Mouse (Mus musculus) lung, adult 2 months (tissue): ENCODE measurements around the gene Rgs11.

Source experiments
- CTCF ChIP-seq: fragments of 200-500 bp; IDR thresholded peaks from 2 replicates; pipeline ENCODE4 v1.5.1; 2011; ENCODE audit warnings: mild to moderate bottlenecking, low read length, control low read depth; ENCODE audit not compliant: insufficient read depth
- POLR2A ChIP-seq: fragments of 200-500 bp; IDR thresholded peaks from 2 replicates; pipeline ENCODE4 v1.6.1; 2011; ENCODE audit warnings: low read depth, mild to moderate bottlenecking, control low read depth, low read length, borderline replicate concordance; ENCODE audit errors: extremely low read depth

DNA sequence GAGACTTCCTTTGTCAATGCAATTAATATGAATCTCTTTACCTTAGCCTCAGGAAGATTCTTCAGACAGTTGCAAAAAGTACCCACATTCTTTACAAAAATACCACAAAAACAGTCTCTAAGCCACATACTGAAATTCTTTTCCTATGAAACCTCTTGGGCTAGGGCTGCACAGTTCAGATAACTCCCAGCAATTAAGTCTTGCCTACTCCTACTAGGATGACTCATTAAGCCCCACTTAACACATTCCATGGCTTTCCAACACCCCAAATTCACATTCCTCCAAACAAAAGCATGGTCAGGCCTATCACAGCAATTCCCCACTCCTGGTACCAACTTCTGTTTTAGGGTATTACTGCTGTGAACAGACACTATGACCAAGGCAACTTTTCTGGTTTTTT lies 24.1 kb upstream of the Rgs11 start:
- TF ChIP-seq POLR2A (no peak), CTCF (no peak)
